23 mouse cellular contexts compared by ENCODE assay signal in genomic region chr2:6445858-6446257, GRCm38 (mm10).
DNase-seq lines count a peak whose midpoint lies in the region; ATAC-seq and TF ChIP-seq lines count a peak whose summit lies in the region.
"Had no signal": no experiment of that assay in that cellular context is flagged by ENCODE, and none has a peak within 500 bp of the region (broad histone marks: within the 10 kb centered on the region; RNA-seq: fewer than 3 reads in every experiment).

No protein-coding gene starts in this region.

- no peak overlapping the region for H3K27ac ChIP-seq in forebrain, embryonic 13.5 days
- H3K27ac ChIP-seq in forebrain, embryonic 14.5 days (ENCODE audit: low read depth, low read length) = no peak overlapping the region
- H3K27ac ChIP-seq in hindbrain, embryonic 11.5 days (ENCODE audit: low read depth, low read length) = no peak overlapping the region
- H3K27ac ChIP-seq in hindbrain, embryonic 13.5 days = no peak overlapping the region
- H3K27ac ChIP-seq in lung, embryonic 14.5 days (ENCODE audit: low read depth) = no peak overlapping the region
- H3K27ac ChIP-seq: embryonic facial prominence, embryonic 15.5 days; left cerebral cortex, adult 2 months; midbrain, embryonic 15.5 days had no signal

- 0 out of 2 replicates have a peak, but pooled peaks have one; percentile 15 for TF ChIP-seq CTCF in lung, embryonic 14.5 days (IDR thresholded peaks at IDR 0.05; ENCODE audit: low read depth)
- no peak for TF ChIP-seq CTCF in brain, embryonic 14.5 days (IDR thresholded peaks at IDR 0.05; ENCODE audit: borderline replicate concordance, extremely low read depth, insufficient read depth, insufficient read length)

- DNase-seq in forebrain, embryonic 14.5 days (ENCODE audit: low spot score) = no peak
- DNase-seq in hindbrain, embryonic 11.5 days (ENCODE audit: low spot score) = no peak
- DNase-seq in lung, embryonic 14.5 days = no peak
- DNase-seq in lung, postnatal 25 days (ENCODE audit: low spot score) = no peak
- DNase-seq in brain, embryonic 14.5 days (ENCODE audit: low read depth) = peak; percentile 42
- DNase-seq in frontal cortex, postnatal 25 days (ENCODE audit: low spot score in 2 of 2) = no peak
- DNase-seq: adrenal gland, postnatal 36 days; cerebellum, adult 11 months; cerebellum, adult 9-11 months; gastrocnemius, postnatal 36 days; heart, postnatal 10 days; kidney, adult 18-20 months; kidney, postnatal 4 days; lung, adult 18-20 months; lung, postnatal 14 days; right cerebral cortex, postnatal 14 days had no signal

- peak; percentile 44; the same call in 1 of the 2 replicates for ATAC-seq in forebrain, embryonic 13.5 days
- no peak for ATAC-seq in forebrain, embryonic 14.5 days
- ATAC-seq in hindbrain, embryonic 11.5 days (ENCODE audit: low FRiP score) = 0 out of 2 replicates have a peak, but pooled peaks have one; percentile 50
- ATAC-seq in hindbrain, embryonic 13.5 days (ENCODE audit: low FRiP score) = no peak
- ATAC-seq in lung, embryonic 14.5 days (ENCODE audit: insufficient read depth) = no peak
- ATAC-seq: CD4-positive, CD25-positive, alpha-beta regulatory T cell, adult 4 months; midbrain, embryonic 15.5 days had no signal

- H3K4me2 ChIP-seq in forebrain, embryonic 13.5 days = no peak overlapping the region
- no peak overlapping the region for H3K4me2 ChIP-seq in forebrain, embryonic 14.5 days (ENCODE audit: low read length)
- H3K4me2 ChIP-seq in hindbrain, embryonic 11.5 days (replicated peaks; ENCODE audit: low read depth, low read length) = no peak overlapping the region
- no peak overlapping the region for H3K4me2 ChIP-seq in hindbrain, embryonic 13.5 days
- no peak overlapping the region for H3K4me2 ChIP-seq in lung, embryonic 14.5 days
- H3K4me2 ChIP-seq: embryonic facial prominence, embryonic 15.5 days; midbrain, embryonic 15.5 days had no signal

- peaks cover 19% of the 10 kb centered on the region for H3K36me3 ChIP-seq in forebrain, embryonic 13.5 days (ENCODE audit: poor library complexity, severe bottlenecking)
- peaks cover 14% of the 10 kb centered on the region for H3K36me3 ChIP-seq in forebrain, embryonic 14.5 days (ENCODE audit: control insufficient read depth, insufficient read depth, low read length)
- peaks cover 6% of the 10 kb centered on the region; the same call in 1 of the 2 replicates for H3K36me3 ChIP-seq in hindbrain, embryonic 11.5 days (ENCODE audit: control insufficient read depth, insufficient read depth, low read length)
- H3K36me3 ChIP-seq in hindbrain, embryonic 13.5 days = peaks cover 16% of the 10 kb centered on the region
- H3K36me3 ChIP-seq in lung, embryonic 14.5 days (ENCODE audit: insufficient read depth) = peaks cover 10% of the 10 kb centered on the region

- no peaks in the 10 kb centered on the region for H3K9me3 ChIP-seq in forebrain, embryonic 13.5 days (replicated peaks)
- H3K9me3 ChIP-seq in forebrain, embryonic 14.5 days (replicated peaks; ENCODE audit: control insufficient read depth, low read length) = no peaks in the 10 kb centered on the region
- no peaks in the 10 kb centered on the region for H3K9me3 ChIP-seq in hindbrain, embryonic 11.5 days (ENCODE audit: control insufficient read depth, low read length)
- H3K9me3 ChIP-seq in hindbrain, embryonic 13.5 days = no peaks in the 10 kb centered on the region
- no peaks in the 10 kb centered on the region for H3K9me3 ChIP-seq in lung, embryonic 14.5 days (ENCODE audit: low read depth, low read length)
- H3K9me3 ChIP-seq: embryonic facial prominence, embryonic 15.5 days; megakaryocyte, embryonic 14.5 days; midbrain, embryonic 15.5 days had no signal

- H3K27me3 ChIP-seq in forebrain, embryonic 13.5 days = no peaks in the 10 kb centered on the region
- no peaks in the 10 kb centered on the region for H3K27me3 ChIP-seq in forebrain, embryonic 14.5 days (replicated peaks; ENCODE audit: control insufficient read depth, insufficient read depth, low read length)
- no peaks in the 10 kb centered on the region for H3K27me3 ChIP-seq in hindbrain, embryonic 11.5 days (ENCODE audit: control insufficient read depth, insufficient read depth, low read length)
- no peaks in the 10 kb centered on the region for H3K27me3 ChIP-seq in hindbrain, embryonic 13.5 days
- H3K27me3 ChIP-seq in lung, embryonic 14.5 days (ENCODE audit: insufficient read depth, low read length) = no peaks in the 10 kb centered on the region
- H3K27me3 ChIP-seq: embryonic facial prominence, embryonic 15.5 days; megakaryocyte, embryonic 14.5 days; midbrain, embryonic 15.5 days had no signal

- TF ChIP-seq POLR2A in brain, embryonic 14.5 days (IDR thresholded peaks at IDR 0.05; ENCODE audit: borderline replicate concordance, extremely low read depth, insufficient read depth, insufficient read length, poor library complexity, severe bottlenecking) = no peak

- H3K4me1 ChIP-seq in forebrain, embryonic 13.5 days = peaks cover 14% of the 10 kb centered on the region
- H3K4me1 ChIP-seq in forebrain, embryonic 14.5 days (ENCODE audit: control insufficient read depth, insufficient read depth, low read length) = peaks cover 13% of the 10 kb centered on the region
- H3K4me1 ChIP-seq in hindbrain, embryonic 11.5 days (replicated peaks; ENCODE audit: control insufficient read depth, insufficient read depth, low read length) = no peaks in the 10 kb centered on the region
- peaks cover 17% of the 10 kb centered on the region for H3K4me1 ChIP-seq in hindbrain, embryonic 13.5 days (replicated peaks)
- no peaks in the 10 kb centered on the region for H3K4me1 ChIP-seq in lung, embryonic 14.5 days (ENCODE audit: insufficient read depth)
- H3K4me1 ChIP-seq: embryonic facial prominence, embryonic 15.5 days; midbrain, embryonic 15.5 days had no signal

- WGBS in forebrain, embryonic 13.5 days = 72% methylated on average over 4 of the region's 4 CpGs
- WGBS in forebrain, embryonic 14.5 days = 88% methylated on average over 4 of the region's 4 CpGs
- 77% methylated on average over 4 of the region's 4 CpGs for WGBS in hindbrain, embryonic 11.5 days
- WGBS in hindbrain, embryonic 13.5 days = 74% methylated on average over 4 of the region's 4 CpGs
- WGBS in lung, embryonic 14.5 days = 67% methylated on average over 4 of the region's 4 CpGs

- H3K4me3 ChIP-seq in forebrain, embryonic 13.5 days = no peak overlapping the region
- no peak overlapping the region for H3K4me3 ChIP-seq in forebrain, embryonic 14.5 days (ENCODE audit: low read depth, low read length)
- no peak overlapping the region for H3K4me3 ChIP-seq in hindbrain, embryonic 11.5 days (ENCODE audit: low read depth, low read length)
- no peak overlapping the region for H3K4me3 ChIP-seq in hindbrain, embryonic 13.5 days
- H3K4me3 ChIP-seq in lung, embryonic 14.5 days (ENCODE audit: low read depth, low read length) = no peak overlapping the region
- H3K4me3 ChIP-seq: embryonic facial prominence, embryonic 15.5 days; left cerebral cortex, adult 2 months; midbrain, embryonic 15.5 days had no signal

- H3K9ac ChIP-seq in forebrain, embryonic 13.5 days = no peak overlapping the region
- H3K9ac ChIP-seq in forebrain, embryonic 14.5 days (ENCODE audit: low read length) = no peak overlapping the region
- no peak overlapping the region for H3K9ac ChIP-seq in hindbrain, embryonic 11.5 days (ENCODE audit: low read depth, low read length)
- no peak overlapping the region for H3K9ac ChIP-seq in hindbrain, embryonic 13.5 days
- H3K9ac ChIP-seq in lung, embryonic 14.5 days = no peak overlapping the region
- H3K9ac ChIP-seq: embryonic facial prominence, embryonic 15.5 days; midbrain, embryonic 15.5 days had no signal

Comparison
In these comparisons a context has a peak if more than half of its experiments do, and no peak if none do; other contexts are left out.
1. ATAC-seq: peak in forebrain, embryonic 13.5 days (single experiment) and hindbrain, embryonic 11.5 days (single experiment); none in forebrain, embryonic 14.5 days (single experiment), hindbrain, embryonic 13.5 days (single experiment) and lung, embryonic 14.5 days (single experiment).